Mouse (Mus musculus) hematopoietic stem cell, adult 5-6 weeks (primary cell): ENCODE data around the gene Cpeb2. TPM values are rescaled to one million over a fixed set of nuclear protein-coding genes. Genes with fewer than 3 reads are reported as not detected.

Experiments used
- ATAC-seq, 2 experiments: fragments of 125-278 bp in 1 of 2; replicated peaks in 1 of 2; 2 replicates each; pipeline ENCODE4 v1.8.0; 2016 to 2017; ENCODE audit warnings: inconsistent platforms in 2 of 2, mild to moderate bottlenecking in 2 of 2, moderate number of reproducible peaks in 2 of 2, low read depth in 1 of 2, moderate TSS enrichment in 1 of 2; ENCODE audit not compliant: low FRiP score in 2 of 2, poor library complexity in 2 of 2, severe bottlenecking in 2 of 2, insufficient read depth in 1 of 2, low TSS enrichment in 1 of 2
- total RNA-seq: library from RNA; stranded (forward); fragments of 172-1452, 232-1000 nt; gene quantifications from 2 replicates; pipeline ENCODE4 v1.2.3, GENCODE M21; 2017

Cpeb2 gene
- total RNA-seq, result 2.9 and 4.6 TPM in 2 replicates

- ATAC-seq, result peak; percentile 61 to 66
Observed at GRCm38 (mm10) chr5:43232480-43233315, at the start of gene Cpeb2. Gene Cpeb2 (plus strand): TSS chr5:43233170.

DNA sequence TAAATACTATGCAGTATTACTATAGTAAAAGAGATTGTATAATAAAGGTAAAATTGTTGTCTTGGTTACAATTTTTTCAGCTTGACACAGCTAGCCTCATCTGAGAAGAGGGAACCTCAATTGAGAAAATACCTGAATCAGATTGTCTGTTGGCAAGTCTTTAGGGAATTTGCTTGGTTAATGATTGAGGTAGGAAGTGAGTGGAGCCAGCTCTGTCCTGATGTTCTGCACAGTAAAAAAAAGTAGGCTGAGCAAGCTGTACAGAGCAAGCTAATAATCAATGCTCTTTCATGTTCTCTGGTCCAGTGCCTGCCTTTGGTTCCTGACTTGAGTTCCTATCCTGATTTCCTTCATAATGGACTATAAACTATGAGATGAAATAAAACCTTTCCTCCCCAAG lies 49.4 kb upstream of the Cpeb2 start:
- no peak for ATAC-seq

DNA sequence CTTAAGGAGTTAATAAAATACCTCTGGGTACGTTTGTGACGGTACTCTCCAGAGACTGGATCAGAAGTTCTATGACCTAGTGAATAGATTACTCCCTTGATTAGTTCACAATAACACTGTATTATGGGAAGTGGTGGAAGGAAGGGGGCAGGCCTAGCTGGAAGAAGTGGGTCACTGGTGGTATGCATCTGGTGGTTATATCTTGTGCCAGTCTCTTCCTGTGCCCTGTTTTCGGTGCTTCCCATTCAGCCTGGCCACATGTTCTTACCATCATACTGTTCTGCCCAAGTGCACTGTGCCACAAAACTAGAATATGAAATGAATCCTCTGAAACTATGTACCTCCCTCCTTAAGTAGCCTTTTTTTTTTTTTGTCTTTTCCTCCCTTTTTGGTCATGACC lies 48.1 kb upstream of the Cpeb2 start:
- ATAC-seq, result peak; percentile 88 to 93

DNA sequence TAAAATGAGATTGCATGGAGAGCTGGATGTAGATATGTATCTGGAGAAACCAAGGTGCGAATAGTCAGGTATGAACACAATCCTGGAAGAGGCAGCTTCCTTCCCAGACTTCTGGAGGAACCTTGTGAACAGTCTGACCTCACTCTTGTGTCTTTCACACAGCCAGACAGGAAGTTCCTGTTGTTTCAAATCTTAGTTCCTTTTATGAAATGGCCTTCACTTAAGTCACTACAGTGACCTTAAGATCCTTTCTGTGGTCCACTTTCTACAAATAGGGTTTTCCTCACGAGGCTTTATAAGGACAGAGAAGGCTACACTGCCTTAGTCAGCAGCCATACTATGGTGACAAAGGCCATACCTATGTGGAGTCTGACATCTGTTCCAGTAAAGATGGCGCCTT lies 47.5 kb upstream of the Cpeb2 start:
- peak in 1 of 2 experiments; percentile 44; a peak in 1 of 4 replicates for ATAC-seq

DNA sequence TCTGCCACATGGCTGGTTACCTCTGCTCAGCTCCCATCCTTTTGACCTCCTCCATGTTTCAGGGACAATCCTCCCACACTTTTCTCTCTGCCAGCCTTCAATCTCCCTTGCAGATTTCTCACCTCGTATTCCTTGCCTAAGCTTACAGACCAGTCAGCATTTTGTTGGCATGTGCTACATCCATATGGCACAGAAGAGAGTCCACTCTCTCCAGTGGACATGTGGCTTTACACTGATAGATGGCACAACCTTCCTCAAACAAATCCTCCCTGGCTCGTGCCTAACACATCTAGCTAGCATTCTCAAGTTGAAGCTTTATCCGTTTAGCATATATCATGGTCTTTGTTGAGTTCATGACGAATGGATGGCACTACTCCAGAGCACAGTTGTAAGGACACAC lies 32.3 kb upstream of the Cpeb2 start:
- ATAC-seq, result no peak

GRCm38 (mm10) chr5:43206495-43207053 lies 26.4 kb upstream of the Cpeb2 start:
- ATAC-seq, result peak; percentile 51 to 75

- no peak for ATAC-seq
Observed at GRCm38 (mm10) chr5:43217468-43217867, 15.5 kb upstream of the Cpeb2 start.

DNA sequence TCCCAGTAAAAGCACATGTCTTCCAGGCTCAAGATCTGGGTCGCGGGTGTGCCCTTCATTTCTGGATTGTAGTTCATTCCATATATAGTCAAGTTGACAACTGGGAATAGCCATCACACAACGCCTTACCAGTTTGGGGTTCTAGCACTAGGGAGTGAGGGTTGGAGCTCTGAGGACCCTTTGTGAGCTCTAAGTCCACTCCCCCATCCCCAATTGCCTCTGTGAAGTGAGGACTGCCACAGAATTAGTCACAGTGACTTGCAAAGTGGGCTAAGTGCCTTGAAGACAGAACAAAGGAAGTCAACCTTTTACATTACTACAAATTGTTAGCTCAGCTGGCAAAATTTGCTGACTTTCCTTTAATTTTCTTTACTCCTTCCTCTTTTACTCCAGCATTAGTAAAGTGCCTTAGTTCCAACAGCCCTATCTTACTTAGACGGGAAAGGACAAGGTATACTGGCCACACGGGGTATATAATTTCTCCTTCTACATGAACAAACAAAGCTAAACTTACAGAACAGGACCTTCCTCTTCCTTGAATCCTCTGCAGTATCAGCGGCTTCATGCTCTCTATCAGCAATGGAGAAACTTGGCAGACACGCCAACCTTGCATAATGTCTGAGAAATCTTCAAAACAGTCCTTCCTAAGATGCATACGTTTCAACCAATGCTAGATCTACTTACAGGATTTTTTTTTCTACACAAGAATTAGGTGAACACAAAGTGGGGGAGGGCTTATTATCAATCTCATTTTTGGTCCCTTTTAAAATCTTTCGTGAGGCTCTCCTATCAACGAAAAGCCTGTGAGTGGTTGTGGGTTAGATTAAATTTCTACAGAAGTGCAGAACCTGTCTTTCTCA lies 14.8 kb upstream of the Cpeb2 start:
- ATAC-seq, result peak; percentile 56 to 66

DNA sequence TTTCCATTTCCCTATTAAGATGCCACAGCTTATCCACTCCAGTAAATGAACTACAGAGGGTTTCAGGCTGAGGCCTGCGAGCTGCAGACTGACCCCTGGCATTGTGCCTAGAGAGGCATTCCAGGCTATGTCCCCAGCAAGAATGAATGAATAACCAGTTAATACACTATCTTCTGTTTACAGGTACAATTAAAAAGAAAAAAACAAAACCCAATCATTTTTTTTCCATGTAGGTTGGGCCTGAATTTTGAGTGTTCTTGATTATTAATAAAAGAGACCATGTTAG lies 14.2 kb upstream of the Cpeb2 start:
- no peak for ATAC-seq

DNA sequence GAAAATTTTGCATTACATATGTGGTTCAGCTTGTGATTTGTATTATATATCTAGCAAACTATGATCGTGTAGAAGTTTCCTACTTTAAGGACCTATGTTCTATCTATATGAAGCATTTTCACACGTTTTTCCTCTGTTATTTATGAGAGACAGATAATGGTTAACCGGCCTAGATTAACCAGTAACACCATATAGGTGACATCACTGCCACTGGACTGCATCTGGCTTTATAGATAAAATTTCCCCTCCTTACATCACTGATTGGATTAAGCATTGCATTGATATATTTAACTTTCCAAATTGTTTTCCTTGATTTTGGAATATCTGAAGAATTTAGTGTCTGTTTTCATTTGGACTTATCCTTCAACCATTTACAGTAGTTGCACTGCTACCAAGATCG lies 9.6 kb upstream of the Cpeb2 start:
- no peak for ATAC-seq

GRCm38 (mm10) chr5:43224245-43224644 lies 8.7 kb upstream of the Cpeb2 start:
- ATAC-seq, result no peak

DNA sequence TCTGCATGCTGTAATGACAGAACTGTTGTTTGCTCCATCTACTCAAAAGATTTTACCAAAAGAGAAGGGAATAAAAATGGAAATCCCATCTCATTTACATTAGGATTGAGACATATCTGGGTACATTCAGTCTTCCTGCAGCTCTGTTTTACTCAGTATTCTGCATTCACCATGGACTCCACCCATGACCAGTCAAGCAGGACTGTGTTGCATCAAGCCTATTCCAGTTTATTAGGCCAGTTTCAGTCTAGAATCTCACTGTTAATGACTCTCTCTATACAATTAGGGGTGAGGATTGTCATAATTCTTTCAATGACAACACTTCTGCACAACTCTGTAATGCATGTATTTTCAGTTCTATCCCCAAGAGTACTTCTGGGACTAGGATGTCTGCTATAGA lies 6.8 kb upstream of the Cpeb2 start:
- no peak for ATAC-seq

DNA sequence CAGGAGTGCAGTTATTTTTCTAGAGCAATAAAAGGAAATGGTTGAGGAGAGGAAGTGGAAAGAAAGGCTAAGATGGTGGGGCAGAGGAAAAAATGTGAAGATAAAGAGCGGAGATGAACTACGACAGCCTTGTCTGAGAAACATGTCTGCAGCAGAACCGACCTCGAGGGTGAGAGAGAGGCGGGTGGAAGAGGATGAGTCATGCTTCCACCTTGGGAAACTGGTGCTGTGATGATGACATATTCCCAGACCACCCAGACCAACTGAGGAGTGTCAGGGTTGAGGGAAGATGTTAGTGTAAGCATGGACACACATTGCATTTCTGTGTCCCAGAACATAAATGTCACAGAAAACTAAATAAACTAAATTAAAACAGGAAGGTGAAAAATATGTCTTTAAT lies 5.4 kb upstream of the Cpeb2 start:
- no peak for ATAC-seq

DNA sequence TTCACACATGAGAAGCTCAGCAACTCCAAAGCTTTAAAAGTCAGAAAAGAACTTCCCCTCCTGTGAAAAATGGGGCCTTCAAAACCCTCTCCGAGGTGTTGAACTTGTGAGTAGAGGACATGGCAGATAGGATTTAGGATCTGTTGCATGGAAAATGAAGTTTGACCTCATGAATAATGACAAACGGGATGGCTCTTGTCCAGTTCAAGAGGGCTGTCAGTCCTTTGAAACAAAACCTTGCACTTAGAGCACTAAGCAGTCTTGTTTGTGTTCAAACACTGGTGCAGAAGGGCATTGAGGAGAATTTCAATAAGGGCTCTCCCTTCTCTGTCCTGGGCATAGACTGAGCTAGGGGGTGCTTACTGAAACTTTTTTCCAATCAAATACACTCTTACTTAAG lies 1.9 kb upstream of the Cpeb2 start:
- no peak for ATAC-seq

DNA sequence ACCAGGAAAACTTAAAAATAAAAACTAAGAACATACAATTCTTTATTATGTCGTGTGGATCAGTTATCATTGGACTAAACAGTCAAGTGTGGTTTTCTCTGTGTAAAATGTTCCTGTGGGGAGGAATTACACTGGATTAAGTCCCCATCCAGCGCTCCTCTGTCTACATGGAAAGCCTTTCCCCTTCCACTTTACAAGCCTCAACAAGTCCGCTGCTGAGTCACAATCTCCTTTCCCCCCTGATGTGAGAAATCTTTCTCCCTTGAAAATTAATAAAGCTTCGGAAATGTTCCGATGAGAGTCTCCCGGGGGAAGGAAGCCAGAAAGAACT lies 856 bp upstream of the Cpeb2 start:
- no peak for ATAC-seq

DNA sequence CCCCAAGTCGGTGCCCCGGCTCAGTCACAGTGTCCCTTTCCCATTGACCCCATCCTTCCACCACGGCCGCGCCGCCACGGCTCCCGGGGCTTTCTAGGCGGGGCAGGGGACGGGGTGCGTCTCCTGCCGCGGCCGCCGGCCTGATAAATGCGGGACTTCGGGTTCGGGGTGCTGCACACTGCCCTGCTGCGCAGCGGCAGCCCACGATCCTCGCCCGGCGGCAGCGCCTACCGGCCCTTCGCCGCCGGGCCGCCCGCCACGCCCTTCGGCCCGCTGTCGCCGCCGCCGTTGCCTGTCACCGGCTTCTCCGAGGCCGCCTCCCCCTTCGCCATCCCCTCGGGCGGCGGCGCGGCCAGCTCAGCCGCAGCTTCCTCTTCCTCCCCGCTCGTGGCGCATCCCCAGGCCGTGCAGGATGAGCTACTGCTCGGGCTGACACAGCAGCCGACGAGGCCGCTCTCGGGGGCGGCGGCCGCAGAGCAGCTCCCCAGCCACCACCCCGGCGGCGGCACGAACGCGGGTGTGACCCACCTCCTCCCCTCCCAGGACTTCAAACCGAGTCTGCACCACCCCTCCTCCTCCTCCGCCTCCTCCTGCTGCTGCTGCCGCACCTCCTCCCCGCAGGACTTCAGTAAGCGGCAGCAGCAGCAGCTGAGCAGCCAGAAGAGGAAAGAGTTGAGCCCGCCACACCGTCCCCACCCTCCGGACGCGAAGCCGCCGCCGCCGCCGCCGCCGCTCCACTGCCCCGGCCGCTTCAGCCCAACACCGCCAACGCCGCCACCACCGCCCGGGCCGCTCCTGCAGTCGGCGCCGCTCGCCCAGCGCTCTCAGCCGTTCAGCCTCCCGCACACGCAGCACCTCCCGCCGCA lies 579 bp downstream of the Cpeb2 start:
- peak; percentile 54 to 59 for ATAC-seq

GRCm38 (mm10) chr5:43234321-43235185 lies 1.6 kb downstream of the Cpeb2 start:
- no peak; a peak in 1 of 4 replicates for ATAC-seq
